Mouse (Mus musculus): ENCODE results near the gene Psmb4.
"Not testable (repeated sequence)": the region's sequence is repeated elsewhere in the genome, so short reads cannot be mapped to it uniquely, and the experiment has no call there.

The Psmb4 gene

GRCm38 (mm10) chr3:94886316-94887224 is at the start of gene Psmb4:
Psmb4 (minus strand) TSS chr3:94886961.
- DNase-seq (ENCODE audit: low spot score in 2 of 2): peak; percentile 76 to 79

- DNase-seq (ENCODE audit: low spot score in 2 of 2): not testable (repeated sequence)
Observed at GRCm38 (mm10) chr3:94936147-94936546, 49.4 kb upstream of the Psmb4 start.

- not testable (repeated sequence) for DNase-seq (ENCODE audit: low spot score in 2 of 2)
Observed at GRCm38 (mm10) chr3:94935332-94935731, 48.6 kb upstream of the Psmb4 start.

GRCm38 (mm10) chr3:94934564-94934963 is 47.8 kb upstream of the Psmb4 start:
- DNase-seq (ENCODE audit: low spot score in 2 of 2): not testable (repeated sequence)

GRCm38 (mm10) chr3:94933604-94934003 is 46.8 kb upstream of the Psmb4 start:
- DNase-seq (ENCODE audit: low spot score in 2 of 2): not testable (repeated sequence)

- DNase-seq (ENCODE audit: low spot score in 2 of 2): peak; percentile 30 to 50
Observed at GRCm38 (mm10) chr3:94932809-94933564, 46.2 kb upstream of the Psmb4 start, which contains the start of gene Selenbp1. Selenbp1 (plus strand) TSS chr3:94933056.

- not testable (repeated sequence) for DNase-seq (ENCODE audit: low spot score in 2 of 2)
Observed at GRCm38 (mm10) chr3:94932279-94932678, 45.5 kb upstream of the Psmb4 start.

GRCm38 (mm10) chr3:94931427-94932082 is 44.8 kb upstream of the Psmb4 start:
- DNase-seq (ENCODE audit: low spot score in 2 of 2): not testable (repeated sequence)

- DNase-seq (ENCODE audit: low spot score in 2 of 2): not testable (repeated sequence)
Observed at GRCm38 (mm10) chr3:94930386-94931266, 43.9 kb upstream of the Psmb4 start.

- not testable (repeated sequence) for DNase-seq (ENCODE audit: low spot score in 2 of 2)
Observed at GRCm38 (mm10) chr3:94928979-94929378, 42.2 kb upstream of the Psmb4 start.

GRCm38 (mm10) chr3:94926301-94926736 is 39.6 kb upstream of the Psmb4 start:
- DNase-seq (ENCODE audit: low spot score in 2 of 2): not testable (repeated sequence)

- DNase-seq (ENCODE audit: low spot score in 2 of 2): no peak
Observed at GRCm38 (mm10) chr3:94924688-94925087, 37.9 kb upstream of the Psmb4 start.

- no peak for DNase-seq (ENCODE audit: low spot score in 2 of 2)
Observed at GRCm38 (mm10) chr3:94922333-94922732, 35.6 kb upstream of the Psmb4 start.

GRCm38 (mm10) chr3:94921104-94921503 is 34.3 kb upstream of the Psmb4 start:
- no peak for DNase-seq (ENCODE audit: low spot score in 2 of 2)

GRCm38 (mm10) chr3:94918845-94919244 is 32.1 kb upstream of the Psmb4 start:
- no peak for DNase-seq (ENCODE audit: low spot score in 2 of 2)

- DNase-seq (ENCODE audit: low spot score in 2 of 2): no peak
Observed at GRCm38 (mm10) chr3:94917816-94918361, 31.1 kb upstream of the Psmb4 start.

- peak; percentile 66 to 84 for DNase-seq (ENCODE audit: low spot score in 2 of 2)
Observed at GRCm38 (mm10) chr3:94915903-94916741, 29.4 kb upstream of the Psmb4 start.

GRCm38 (mm10) chr3:94913801-94914200 is 27.0 kb upstream of the Psmb4 start:
- DNase-seq (ENCODE audit: low spot score in 2 of 2): no peak

- DNase-seq (ENCODE audit: low spot score in 2 of 2): no peak
Observed at GRCm38 (mm10) chr3:94911050-94911693, 24.4 kb upstream of the Psmb4 start.

All from natural killer cell, adult 2 months (primary cell).